Comparison of ENCODE assay signal across 22 mouse cellular contexts in genomic region chr2:109902869-109903268, GRCm38 (mm10). TPM values are rescaled to one million over a fixed set of nuclear protein-coding genes. Genes with fewer than 3 reads are reported as not detected.
DNase-seq lines count a peak whose midpoint lies in the region; ATAC-seq and TF ChIP-seq lines count a peak whose summit lies in the region.
"Had no signal": no experiment of that assay in that cellular context is flagged by ENCODE, and none has a peak within 500 bp of the region (broad histone marks: within the 10 kb centered on the region; RNA-seq: fewer than 3 reads in every experiment).

No protein-coding gene starts in this region.

- no peak for DNase-seq in embryonic facial prominence, embryonic 11.5 days (ENCODE audit: low spot score)
- no peak for DNase-seq in embryonic facial prominence, embryonic 10.5 days (ENCODE audit: low spot score)
- DNase-seq in midbrain, postnatal 0 days (ENCODE audit: low spot score): no peak
- DNase-seq: adrenal gland, postnatal 10 days; B cell, adult 2 months; cerebellum, adult 11 months; cerebellum, adult 8-10 months; cerebellum, postnatal 14 days; embryo, embryonic 11 days; gastrocnemius, adult 2 months; gastrocnemius, postnatal 25 days; heart, postnatal 36 days had no signal

- no peaks in the 10 kb centered on the region for H3K27me3 ChIP-seq in embryonic facial prominence, embryonic 11.5 days (ENCODE audit: control insufficient read depth, insufficient read depth, low read length)
- no peaks in the 10 kb centered on the region for H3K27me3 ChIP-seq in embryonic facial prominence, embryonic 10.5 days (replicated peaks; ENCODE audit: low read depth, poor library complexity, severe bottlenecking)
- no peaks in the 10 kb centered on the region for H3K27me3 ChIP-seq in hindbrain, embryonic 16.5 days (replicated peaks; ENCODE audit: control insufficient read depth, insufficient read depth, low read length)
- no peaks in the 10 kb centered on the region for H3K27me3 ChIP-seq in hindbrain, embryonic 12.5 days
- no peaks in the 10 kb centered on the region for H3K27me3 ChIP-seq in midbrain, embryonic 12.5 days
- no peaks in the 10 kb centered on the region for H3K27me3 ChIP-seq in midbrain, postnatal 0 days (ENCODE audit: insufficient read depth, low read length)
- H3K27me3 ChIP-seq in intestine, postnatal 0 days (replicated peaks; ENCODE audit: control insufficient read depth, insufficient read depth, low read length): no peaks in the 10 kb centered on the region
- H3K27me3 ChIP-seq: embryonic facial prominence, embryonic 13.5 days; forebrain, embryonic 12.5 days; heart, embryonic 13.5 days had no signal

- H3K4me3 ChIP-seq in embryonic facial prominence, embryonic 11.5 days (ENCODE audit: low read depth, low read length): no peak overlapping the region
- H3K4me3 ChIP-seq in embryonic facial prominence, embryonic 10.5 days: no peak overlapping the region
- no peak overlapping the region for H3K4me3 ChIP-seq in hindbrain, embryonic 16.5 days (ENCODE audit: low read length)
- no peak overlapping the region for H3K4me3 ChIP-seq in hindbrain, embryonic 12.5 days
- no peak overlapping the region for H3K4me3 ChIP-seq in midbrain, embryonic 12.5 days
- no peak overlapping the region for H3K4me3 ChIP-seq in midbrain, postnatal 0 days (ENCODE audit: low read depth, low read length)
- H3K4me3 ChIP-seq in intestine, postnatal 0 days (ENCODE audit: low read depth, low read length): no peak overlapping the region
- H3K4me3 ChIP-seq: embryonic facial prominence, embryonic 13.5 days; forebrain, embryonic 12.5 days; gastrocnemius, adult 2 months; heart, embryonic 13.5 days had no signal

- H3K4me2 ChIP-seq in embryonic facial prominence, embryonic 11.5 days (ENCODE audit: low read depth, low read length): no peak overlapping the region
- no peak overlapping the region for H3K4me2 ChIP-seq in hindbrain, embryonic 16.5 days (ENCODE audit: low read length)
- H3K4me2 ChIP-seq in hindbrain, embryonic 12.5 days (replicated peaks): no peak overlapping the region
- no peak overlapping the region for H3K4me2 ChIP-seq in midbrain, embryonic 12.5 days (replicated peaks)
- no peak overlapping the region for H3K4me2 ChIP-seq in midbrain, postnatal 0 days (ENCODE audit: low read depth, low read length, poor library complexity, severe bottlenecking)
- no peak overlapping the region for H3K4me2 ChIP-seq in intestine, postnatal 0 days (replicated peaks; ENCODE audit: low read depth)
- H3K4me2 ChIP-seq: embryonic facial prominence, embryonic 13.5 days; forebrain, embryonic 12.5 days; heart, embryonic 13.5 days had no signal

- 0 out of 2 replicates have a peak, but pooled peaks have one; percentile 16 for ATAC-seq in embryonic facial prominence, embryonic 11.5 days (replicated peaks; ENCODE audit: insufficient number of reproducible peaks, low FRiP score, low TSS enrichment, low read depth)
- 0 out of 2 replicates have a peak, but pooled peaks have one; percentile 18 for ATAC-seq in hindbrain, embryonic 16.5 days
- no peak for ATAC-seq in hindbrain, embryonic 12.5 days (ENCODE audit: low FRiP score)
- 0 out of 2 replicates have a peak, but pooled peaks have one; percentile 5 for ATAC-seq in midbrain, embryonic 12.5 days (ENCODE audit: low FRiP score, low read depth)
- ATAC-seq in midbrain, postnatal 0 days (ENCODE audit: low FRiP score): no peak
- 0 out of 2 replicates have a peak, but pooled peaks have one; percentile 11 for ATAC-seq in intestine, postnatal 0 days
- ATAC-seq: CD4-positive, CD25-positive, alpha-beta regulatory T cell, adult 4 months; hindbrain, postnatal 0 days had no signal

- 79% methylated on average over 7 of the region's 7 CpGs for WGBS in embryonic facial prominence, embryonic 11.5 days
- 82% methylated on average over 7 of the region's 7 CpGs for WGBS in embryonic facial prominence, embryonic 10.5 days
- 83% methylated on average over 7 of the region's 7 CpGs for WGBS in hindbrain, embryonic 16.5 days
- 79% methylated on average over 7 of the region's 7 CpGs for WGBS in hindbrain, embryonic 12.5 days
- 83% methylated on average over 7 of the region's 7 CpGs for WGBS in midbrain, embryonic 12.5 days
- WGBS in midbrain, postnatal 0 days: 81% methylated on average over 7 of the region's 7 CpGs
- WGBS in intestine, postnatal 0 days: 34% methylated on average over 7 of the region's 7 CpGs

- no peaks in the 10 kb centered on the region; the same call in 1 of the 2 replicates for H3K36me3 ChIP-seq in embryonic facial prominence, embryonic 11.5 days (replicated peaks; ENCODE audit: control insufficient read depth, insufficient read depth, low read depth, low read length)
- peaks cover 46% of the 10 kb centered on the region for H3K36me3 ChIP-seq in embryonic facial prominence, embryonic 10.5 days (replicated peaks)
- H3K36me3 ChIP-seq in hindbrain, embryonic 16.5 days (ENCODE audit: control insufficient read depth, insufficient read depth, low read length): peaks cover 16% of the 10 kb centered on the region
- peaks cover 21% of the 10 kb centered on the region for H3K36me3 ChIP-seq in hindbrain, embryonic 12.5 days
- H3K36me3 ChIP-seq in midbrain, embryonic 12.5 days: peaks cover 26% of the 10 kb centered on the region
- peaks cover 14% of the 10 kb centered on the region for H3K36me3 ChIP-seq in midbrain, postnatal 0 days (ENCODE audit: insufficient read depth, low read length)
- peaks cover 26% of the 10 kb centered on the region for H3K36me3 ChIP-seq in intestine, postnatal 0 days (ENCODE audit: control insufficient read depth, insufficient read depth)

- H3K4me1 ChIP-seq in embryonic facial prominence, embryonic 11.5 days (ENCODE audit: control insufficient read depth, insufficient read depth, low read length): no peaks in the 10 kb centered on the region
- no peaks in the 10 kb centered on the region for H3K4me1 ChIP-seq in embryonic facial prominence, embryonic 10.5 days
- no peaks in the 10 kb centered on the region for H3K4me1 ChIP-seq in hindbrain, embryonic 16.5 days (ENCODE audit: control insufficient read depth, insufficient read depth, low read depth, low read length)
- H3K4me1 ChIP-seq in hindbrain, embryonic 12.5 days: no peaks in the 10 kb centered on the region
- no peaks in the 10 kb centered on the region for H3K4me1 ChIP-seq in midbrain, embryonic 12.5 days
- no peaks in the 10 kb centered on the region for H3K4me1 ChIP-seq in midbrain, postnatal 0 days (ENCODE audit: insufficient read depth, low read length)
- no peaks in the 10 kb centered on the region for H3K4me1 ChIP-seq in intestine, postnatal 0 days (replicated peaks; ENCODE audit: control insufficient read depth, insufficient read depth, low read length)
- H3K4me1 ChIP-seq: embryonic facial prominence, embryonic 13.5 days; forebrain, embryonic 12.5 days; heart, embryonic 13.5 days had no signal

- no peak overlapping the region for H3K27ac ChIP-seq in embryonic facial prominence, embryonic 11.5 days (replicated peaks; ENCODE audit: low read depth, low read length)
- no peak overlapping the region for H3K27ac ChIP-seq in embryonic facial prominence, embryonic 10.5 days (replicated peaks)
- no peak overlapping the region for H3K27ac ChIP-seq in hindbrain, embryonic 16.5 days (ENCODE audit: low read depth, low read length)
- no peak overlapping the region for H3K27ac ChIP-seq in hindbrain, embryonic 12.5 days
- H3K27ac ChIP-seq in midbrain, embryonic 12.5 days (replicated peaks): no peak overlapping the region
- H3K27ac ChIP-seq in midbrain, postnatal 0 days (ENCODE audit: low read depth, low read length): no peak overlapping the region
- H3K27ac ChIP-seq in intestine, postnatal 0 days (ENCODE audit: low read depth, low read length): no peak overlapping the region
- H3K27ac ChIP-seq: embryonic facial prominence, embryonic 13.5 days; forebrain, embryonic 12.5 days; gastrocnemius, adult 2 months; heart, embryonic 13.5 days; hindbrain, postnatal 0 days had no signal

- no peak for TF ChIP-seq CTCF in midbrain, postnatal 0 days (IDR thresholded peaks at IDR 0.05)
- TF ChIP-seq CTCF in intestine, postnatal 0 days (IDR thresholded peaks at IDR 0.05; ENCODE audit: low read depth): no peak

- no peak overlapping the region for H3K9ac ChIP-seq in embryonic facial prominence, embryonic 11.5 days (replicated peaks; ENCODE audit: low read length)
- no peak overlapping the region for H3K9ac ChIP-seq in hindbrain, embryonic 16.5 days (ENCODE audit: low read depth, low read length)
- H3K9ac ChIP-seq in hindbrain, embryonic 12.5 days: no peak overlapping the region
- H3K9ac ChIP-seq in midbrain, embryonic 12.5 days (replicated peaks): no peak overlapping the region
- no peak overlapping the region for H3K9ac ChIP-seq in midbrain, postnatal 0 days (replicated peaks; ENCODE audit: low read length, poor library complexity, severe bottlenecking)
- no peak overlapping the region for H3K9ac ChIP-seq in intestine, postnatal 0 days (ENCODE audit: low read depth, low read length)
- H3K9ac ChIP-seq: embryonic facial prominence, embryonic 13.5 days; forebrain, embryonic 12.5 days; heart, embryonic 13.5 days had no signal

- no peaks in the 10 kb centered on the region for H3K9me3 ChIP-seq in embryonic facial prominence, embryonic 11.5 days (replicated peaks; ENCODE audit: control insufficient read depth, low read length)
- no peaks in the 10 kb centered on the region for H3K9me3 ChIP-seq in embryonic facial prominence, embryonic 10.5 days
- H3K9me3 ChIP-seq in hindbrain, embryonic 16.5 days (ENCODE audit: control insufficient read depth, low read length): no peaks in the 10 kb centered on the region
- H3K9me3 ChIP-seq in hindbrain, embryonic 12.5 days (replicated peaks): no peaks in the 10 kb centered on the region
- no peaks in the 10 kb centered on the region for H3K9me3 ChIP-seq in midbrain, embryonic 12.5 days
- H3K9me3 ChIP-seq in midbrain, postnatal 0 days (ENCODE audit: low read length): no peaks in the 10 kb centered on the region
- H3K9me3 ChIP-seq in intestine, postnatal 0 days (ENCODE audit: control insufficient read depth): no peaks in the 10 kb centered on the region
- H3K9me3 ChIP-seq: embryonic facial prominence, embryonic 13.5 days; forebrain, embryonic 12.5 days; G1E; heart, embryonic 13.5 days had no signal

RNA-seq across cellular contexts. Expression of gene Lin7c, which starts 12.2 kb away (rescaled TPM):
- 93.6 and 94.3 TPM in 2 replicates for polyA plus RNA-seq in embryonic facial prominence, embryonic 11.5 days (2014; fragmentation: Nextera tagmentation; extraction: Ambion mirVana)
- 77.9 and 79.9 TPM in 2 replicates for polyA plus RNA-seq in embryonic facial prominence, embryonic 10.5 days (2016; fragmentation: Nextera tagmentation; extraction: Ambion mirVana)
- polyA plus RNA-seq in hindbrain, embryonic 16.5 days (2015; fragmentation: Nextera tagmentation; extraction: Ambion mirVana): 187 and 194 TPM in 2 replicates
- polyA plus RNA-seq in hindbrain, embryonic 12.5 days (2016; fragmentation: Nextera tagmentation; extraction: Ambion mirVana): 160 and 177 TPM in 2 replicates
- polyA plus RNA-seq in midbrain, embryonic 12.5 days (2016; fragmentation: Nextera tagmentation; extraction: Ambion mirVana): 159 and 172 TPM in 2 replicates
- total RNA-seq in midbrain, postnatal 0 days (2014; rRNA removed): 232 and 296 TPM in 2 replicates
- 206 and 209 TPM in 2 replicates for polyA plus RNA-seq in midbrain, postnatal 0 days (2015; fragmentation: Nextera tagmentation; extraction: Ambion mirVana)
- polyA plus RNA-seq in intestine, postnatal 0 days (2015; fragmentation: Nextera tagmentation; extraction: Ambion mirVana): 37.1 and 40.3 TPM in 2 replicates

RNA-seq across cellular contexts. Expression of gene Lgr4, which starts 14.6 kb away (rescaled TPM):
- polyA plus RNA-seq in embryonic facial prominence, embryonic 11.5 days (2014; fragmentation: Nextera tagmentation; extraction: Ambion mirVana): 17.2 and 20.9 TPM in 2 replicates
- polyA plus RNA-seq in embryonic facial prominence, embryonic 10.5 days (2016; fragmentation: Nextera tagmentation; extraction: Ambion mirVana): 14.1 and 14.6 TPM in 2 replicates
- 7.0 and 7.7 TPM in 2 replicates for polyA plus RNA-seq in hindbrain, embryonic 16.5 days (2015; fragmentation: Nextera tagmentation; extraction: Ambion mirVana)
- 17.4 and 18.3 TPM in 2 replicates for polyA plus RNA-seq in hindbrain, embryonic 12.5 days (2016; fragmentation: Nextera tagmentation; extraction: Ambion mirVana)
- 15.0 and 16.8 TPM in 2 replicates for polyA plus RNA-seq in midbrain, embryonic 12.5 days (2016; fragmentation: Nextera tagmentation; extraction: Ambion mirVana)
- total RNA-seq in midbrain, postnatal 0 days (2014; rRNA removed): 33.4 and 36.4 TPM in 2 replicates
- polyA plus RNA-seq in midbrain, postnatal 0 days (2015; fragmentation: Nextera tagmentation; extraction: Ambion mirVana): 9.9 and 10.1 TPM in 2 replicates
- polyA plus RNA-seq in intestine, postnatal 0 days (2015; fragmentation: Nextera tagmentation; extraction: Ambion mirVana): 15.0 and 15.9 TPM in 2 replicates

Comparison
In these comparisons a context has a peak if more than half of its experiments do, and no peak if none do; other contexts are left out.
1. ATAC-seq: peak in embryonic facial prominence, embryonic 11.5 days (single experiment), hindbrain, embryonic 16.5 days (single experiment), midbrain, embryonic 12.5 days (single experiment) and intestine, postnatal 0 days (single experiment); none in hindbrain, embryonic 12.5 days (single experiment) and midbrain, postnatal 0 days (single experiment).